Mouse (Mus musculus): Measurements from ENCODE around the gene Olfr1277. TPM values are rescaled to one million over a fixed set of nuclear protein-coding genes. Genes with fewer than 3 reads are reported as not detected.

Olfr1277 gene
- not detected for polyA plus RNA-seq (2012; fragmentation: generic; extraction: Trizol)

DNA sequence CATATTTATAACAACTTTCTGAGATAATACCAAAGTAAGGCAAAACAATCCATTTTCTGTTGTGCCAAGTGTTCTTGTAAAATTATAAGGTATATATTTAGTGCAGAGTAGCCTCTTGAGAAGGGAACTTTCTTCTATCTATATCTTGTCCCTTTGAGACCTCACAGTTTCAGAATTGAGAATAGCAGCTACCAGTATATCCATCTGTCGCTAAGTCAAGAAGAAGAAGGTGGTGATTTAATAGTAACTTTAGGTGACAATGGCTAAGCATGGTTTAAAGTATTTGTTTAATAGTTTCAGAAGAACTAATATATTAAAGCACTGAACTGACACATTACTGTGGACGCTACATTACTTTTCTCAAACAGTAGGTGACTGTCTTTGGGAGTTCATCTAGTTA is at the start of gene Olfr1277:
TSS of gene Olfr1277 (minus strand) at position 101 of the 400 bp plus-strand sequence.
- H3K4me2 ChIP-seq (ENCODE audit: low read depth) = no peak within 1 kb of the TSS
- TF ChIP-seq CEBPB (IDR thresholded peaks at IDR 0.05; ENCODE audit: insufficient read depth, poor library complexity, severe bottlenecking) = no peak
- TF ChIP-seq POLR2AphosphoS2 (IDR thresholded peaks at IDR 0.05; ENCODE audit: insufficient read length, low read depth) = no peak
- no peak for TF ChIP-seq E2F4 (IDR thresholded peaks at IDR 0.05; ENCODE audit: insufficient read depth)
- TF ChIP-seq USF1 (IDR thresholded peaks at IDR 0.05; ENCODE audit: low read depth) = no peak
- TF ChIP-seq TCF12 (IDR thresholded peaks at IDR 0.05; ENCODE audit: insufficient read depth, poor library complexity, severe bottlenecking) = no peak
- TF ChIP-seq REST (IDR thresholded peaks at IDR 0.05; ENCODE audit: insufficient read depth, insufficient read length) = no peak
- no peak for TF ChIP-seq TCF3 (IDR thresholded peaks at IDR 0.05; ENCODE audit: insufficient read length, low read depth)
- H3K36me3 ChIP-seq (ENCODE audit: control insufficient read depth, insufficient read depth) = no peaks in the 10 kb centered on the region
- no peaks in the 10 kb centered on the region for H3K79me2 ChIP-seq (ENCODE audit: control insufficient read depth, insufficient read depth)
- no peak within 1 kb of the TSS for H3ac ChIP-seq (ENCODE audit: control insufficient read depth, insufficient read length)
- H3K27me3 ChIP-seq (ENCODE audit: control insufficient read depth, insufficient read depth, insufficient read length) = no peaks in the 10 kb centered on the region
- no peak within 1 kb of the TSS for H3K4me3 ChIP-seq

DNA sequence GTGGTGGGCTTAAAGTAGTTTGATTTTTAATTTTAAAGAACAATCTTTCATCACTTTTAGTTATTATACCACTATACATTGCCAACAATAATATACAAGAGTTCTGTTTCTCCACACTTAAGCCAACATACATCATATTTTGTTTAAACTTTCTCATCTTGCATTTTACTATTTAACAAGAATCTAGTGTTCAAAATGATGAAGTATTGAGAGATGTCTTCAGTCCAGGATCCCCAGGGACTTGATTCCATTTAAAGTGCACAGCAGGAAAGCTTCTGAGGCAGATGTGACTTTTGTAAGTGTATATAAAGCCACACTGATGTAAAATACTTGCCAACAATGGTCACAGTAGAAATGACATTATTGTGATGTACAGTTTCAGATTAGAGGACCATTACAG is 39.8 kb upstream of the Olfr1277 start, which contains the start of gene Olfr1280:
TSS of gene Olfr1280 (plus strand) at position 301 of the 400 bp plus-strand sequence.
- H3ac ChIP-seq (ENCODE audit: control insufficient read depth, insufficient read length) = no peak within 1 kb of the TSS
- H3K27me3 ChIP-seq (ENCODE audit: control insufficient read depth, insufficient read depth, insufficient read length) = no peaks in the 10 kb centered on the region
- H3K36me3 ChIP-seq (ENCODE audit: control insufficient read depth, insufficient read depth) = no peaks in the 10 kb centered on the region
- no peak within 1 kb of the TSS for H3K4me3 ChIP-seq
- TF ChIP-seq REST (IDR thresholded peaks at IDR 0.05; ENCODE audit: insufficient read depth, insufficient read length) (no peak), MYOG (IDR thresholded peaks at IDR 0.05; ENCODE audit: control insufficient read depth in 1 of 3, insufficient read depth in 1 of 3, insufficient read length in 2 of 3, low read depth in 2 of 3) (no peak), POLR2AphosphoS2 (IDR thresholded peaks at IDR 0.05; ENCODE audit: insufficient read length, low read depth) (no peak), E2F4 (IDR thresholded peaks at IDR 0.05; ENCODE audit: insufficient read depth) (no peak), POLR2A (IDR thresholded peaks at IDR 0.05; ENCODE audit: insufficient read length, low read depth) (no peak), USF1 (IDR thresholded peaks at IDR 0.05; ENCODE audit: low read depth) (no peak), SRF (IDR thresholded peaks at IDR 0.05; ENCODE audit: control insufficient read depth, insufficient read length, low read depth) (no peak), MYOD1 (IDR thresholded peaks at IDR 0.05; ENCODE audit: control insufficient read depth in 1 of 3, insufficient read length in 2 of 3, low read depth in 2 of 3) (no peak), TCF12 (IDR thresholded peaks at IDR 0.05; ENCODE audit: insufficient read depth, poor library complexity, severe bottlenecking) (no peak), MAX (IDR thresholded peaks at IDR 0.05; ENCODE audit: low read depth) (no peak)
- no peaks in the 10 kb centered on the region for H3K79me2 ChIP-seq (ENCODE audit: control insufficient read depth, insufficient read depth)
- H3K4me2 ChIP-seq (ENCODE audit: low read depth) = no peak within 1 kb of the TSS

DNA sequence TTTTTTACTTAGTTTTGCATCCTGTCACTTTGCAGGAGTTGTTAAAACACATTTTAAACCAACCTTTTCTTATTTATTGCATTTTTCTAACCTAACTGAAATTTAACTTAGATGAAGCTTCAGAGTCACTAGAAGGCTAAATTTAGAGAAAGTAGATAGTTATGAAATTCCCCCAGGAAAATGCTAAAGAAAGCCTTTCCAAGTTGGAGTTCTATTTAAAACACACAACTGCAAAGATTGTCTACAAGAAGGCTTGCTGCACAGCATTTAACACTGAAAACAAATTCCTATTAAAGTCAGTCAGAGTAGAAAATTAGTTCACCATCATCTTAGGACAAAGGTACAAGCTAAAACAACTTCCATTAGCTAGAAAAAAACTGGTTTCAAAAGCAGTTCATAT is 26.5 kb upstream of the Olfr1277 start, which contains the start of gene Olfr1279:
TSS of gene Olfr1279 (plus strand) at position 262 of the 400 bp plus-strand sequence.
- Histone ChIP-seq H3K36me3 (ENCODE audit: control insufficient read depth, insufficient read depth) (no peaks in the 10 kb centered on the region), H3K79me2 (ENCODE audit: control insufficient read depth, insufficient read depth) (no peaks in the 10 kb centered on the region)
- TF ChIP-seq TCF3 (IDR thresholded peaks at IDR 0.05; ENCODE audit: insufficient read length, low read depth) = no peak
- no peak for TF ChIP-seq TCF12 (IDR thresholded peaks at IDR 0.05; ENCODE audit: insufficient read depth, poor library complexity, severe bottlenecking)
- TF ChIP-seq POLR2A (IDR thresholded peaks at IDR 0.05; ENCODE audit: insufficient read length, low read depth) = no peak
- no peak for TF ChIP-seq MAX (IDR thresholded peaks at IDR 0.05; ENCODE audit: low read depth)
- no peak for TF ChIP-seq REST (IDR thresholded peaks at IDR 0.05; ENCODE audit: insufficient read depth, insufficient read length)
- no peak for TF ChIP-seq POLR2AphosphoS2 (IDR thresholded peaks at IDR 0.05; ENCODE audit: insufficient read length, low read depth)
- TF ChIP-seq E2F4 (IDR thresholded peaks at IDR 0.05; ENCODE audit: insufficient read depth) = no peak
- no peak for TF ChIP-seq SRF (IDR thresholded peaks at IDR 0.05; ENCODE audit: control insufficient read depth, insufficient read length, low read depth)
- no peak for TF ChIP-seq USF1 (IDR thresholded peaks at IDR 0.05; ENCODE audit: low read depth)
- TF ChIP-seq MYOD1 (IDR thresholded peaks at IDR 0.05; ENCODE audit: control insufficient read depth in 1 of 3, insufficient read length in 2 of 3, low read depth in 2 of 3) = no peak
- TF ChIP-seq MYOG (IDR thresholded peaks at IDR 0.05; ENCODE audit: control insufficient read depth in 1 of 3, insufficient read depth in 1 of 3, insufficient read length in 2 of 3, low read depth in 2 of 3) = no peak
- TF ChIP-seq CEBPB (IDR thresholded peaks at IDR 0.05; ENCODE audit: insufficient read depth, poor library complexity, severe bottlenecking) = no peak

DNA sequence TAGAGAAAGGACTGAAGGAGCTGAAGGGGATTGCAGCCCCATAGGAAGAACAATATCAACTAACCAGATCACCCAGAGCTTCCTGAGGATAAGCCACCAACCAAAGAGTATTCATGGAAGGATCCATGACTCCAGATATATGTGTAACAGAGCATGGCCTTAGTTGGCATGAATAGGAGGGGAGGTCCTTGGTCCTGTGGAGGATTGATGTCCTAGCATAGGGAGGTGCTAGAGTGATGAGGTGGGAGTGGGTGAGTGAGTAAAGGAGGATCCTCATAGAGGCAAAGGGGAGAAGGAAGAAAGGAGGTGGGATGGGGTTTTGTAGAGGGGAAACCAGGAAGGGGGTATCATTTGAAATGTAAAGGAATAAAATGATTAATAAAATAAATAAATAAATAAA is 24.6 kb upstream of the Olfr1277 start:
- Histone ChIP-seq H3K36me3 (ENCODE audit: control insufficient read depth, insufficient read depth) (no peaks in the 10 kb centered on the region), H3K27me3 (ENCODE audit: control insufficient read depth, insufficient read depth, insufficient read length) (no peaks in the 10 kb centered on the region), H3ac (ENCODE audit: control insufficient read depth, insufficient read length) (no peak overlapping the region), H3K79me2 (ENCODE audit: control insufficient read depth, insufficient read depth) (no peaks in the 10 kb centered on the region), H3K4me2 (ENCODE audit: low read depth) (no peak overlapping the region), H3K4me3 (no peak overlapping the region)
- TF ChIP-seq TCF3 (IDR thresholded peaks at IDR 0.05; ENCODE audit: insufficient read length, low read depth) (no peak), MAX (IDR thresholded peaks at IDR 0.05; ENCODE audit: low read depth) (no peak), E2F4 (IDR thresholded peaks at IDR 0.05; ENCODE audit: insufficient read depth) (no peak)

More for the DNA sequence above, 26.5 kb upstream of the Olfr1277 start, which contains the start of gene Olfr1279:
- Histone ChIP-seq H3K27me3 (ENCODE audit: control insufficient read depth, insufficient read depth, insufficient read length) (no peaks in the 10 kb centered on the region), H3K4me2 (ENCODE audit: low read depth) (no peak within 1 kb of the TSS), H3K4me3 (no peak within 1 kb of the TSS), H3ac (ENCODE audit: control insufficient read depth, insufficient read length) (no peak within 1 kb of the TSS)

DNA sequence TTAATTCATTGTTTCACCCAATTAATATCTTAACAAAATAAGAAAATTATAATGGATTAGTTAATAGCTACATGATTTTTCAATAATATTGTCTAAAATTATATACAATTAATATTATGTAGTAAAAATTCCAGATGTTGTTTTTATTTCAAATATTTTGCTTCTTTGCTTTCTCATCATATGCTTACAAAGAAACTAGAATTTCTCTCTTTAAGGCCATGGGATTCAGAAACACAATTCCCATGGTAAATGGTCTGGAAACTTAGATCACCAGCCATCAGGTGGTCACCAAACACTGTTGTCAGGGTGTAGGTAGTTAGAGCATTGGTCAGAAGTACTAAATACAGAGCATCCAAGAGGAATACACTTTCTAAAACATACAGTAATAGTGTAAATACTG is 15.9 kb upstream of the Olfr1277 start, which contains the start of gene Olfr1278:
TSS of gene Olfr1278 (plus strand) at position 301 of the 400 bp plus-strand sequence.
- H3K79me2 ChIP-seq (ENCODE audit: control insufficient read depth, insufficient read depth) = no peaks in the 10 kb centered on the region
- no peak for TF ChIP-seq TCF3 (IDR thresholded peaks at IDR 0.05; ENCODE audit: insufficient read length, low read depth)
- TF ChIP-seq SRF (IDR thresholded peaks at IDR 0.05; ENCODE audit: control insufficient read depth, insufficient read length, low read depth) = no peak
- no peak for TF ChIP-seq MAX (IDR thresholded peaks at IDR 0.05; ENCODE audit: low read depth)
- no peak for TF ChIP-seq CEBPB (IDR thresholded peaks at IDR 0.05; ENCODE audit: insufficient read depth, poor library complexity, severe bottlenecking)
- no peak for TF ChIP-seq REST (IDR thresholded peaks at IDR 0.05; ENCODE audit: insufficient read depth, insufficient read length)
- no peak within 1 kb of the TSS for H3K4me3 ChIP-seq
- no peaks in the 10 kb centered on the region for H3K36me3 ChIP-seq (ENCODE audit: control insufficient read depth, insufficient read depth)
- no peaks in the 10 kb centered on the region for H3K27me3 ChIP-seq (ENCODE audit: control insufficient read depth, insufficient read depth, insufficient read length)
- H3ac ChIP-seq (ENCODE audit: control insufficient read depth, insufficient read length) = no peak within 1 kb of the TSS
- H3K4me2 ChIP-seq (ENCODE audit: low read depth) = no peak within 1 kb of the TSS

Measured in myocyte (in vitro differentiated cells).